Mouse (Mus musculus) stomach, postnatal 0 days (tissue): ENCODE measurements around the gene Nck1. TPM values are rescaled to one million over a fixed set of nuclear protein-coding genes. Genes with fewer than 3 reads are reported as not detected.

Experiments used
- ATAC-seq: fragments of 200-750 bp; cut with Nextera tagmentation; 2 replicates; pipeline ENCODE4 v1.8.0; 2017; ENCODE audit not compliant: low FRiP score, low TSS enrichment
- DNase-seq: peaks from one replicate; pipeline ENCODE4 v3.0.0-alpha.2; 2016; ENCODE audit warnings: low spot score
- H3K27ac ChIP-seq: fragments of 300-500 bp; sonication (generic); replicated peaks from 2 replicates; pipeline ENCODE4 v1.5.1; 2014; ENCODE audit warnings: mild to moderate bottlenecking, control low read depth
- H3K27me3 ChIP-seq: fragments of 300-500 bp; sonication (generic); 2 replicates; pipeline ENCODE4 v1.6.1; 2014; ENCODE audit warnings: low read length; ENCODE audit not compliant: control insufficient read depth, insufficient read depth
- H3K36me3 ChIP-seq: fragments of 300-500 bp; sonication (generic); 2 replicates; pipeline ENCODE4 v1.6.1; 2014; ENCODE audit warnings: low read length, mixed read lengths; ENCODE audit not compliant: control insufficient read depth, insufficient read depth
- H3K4me1 ChIP-seq: fragments of 300-500 bp; sonication (generic); replicated peaks from 2 replicates; pipeline ENCODE4 v1.6.1; 2014; ENCODE audit warnings: antibody characterized with exemption; ENCODE audit not compliant: control insufficient read depth, insufficient read depth
- H3K4me2 ChIP-seq: fragments of 300-500 bp; sonication (generic); replicated peaks from 2 replicates; pipeline ENCODE4 v1.6.1; 2014; ENCODE audit warnings: low read depth, mild to moderate bottlenecking, control low read depth, moderate library complexity
- H3K4me3 ChIP-seq: fragments of 300-500 bp; sonication (generic); 2 replicates; pipeline ENCODE4 v1.5.1; 2014; ENCODE audit warnings: low read depth, low read length, control low read depth
- H3K9ac ChIP-seq: fragments of 300-500 bp; sonication (generic); 2 replicates; pipeline ENCODE4 v1.6.1; 2014; ENCODE audit warnings: mild to moderate bottlenecking, low read length, control low read depth, mixed read lengths
- H3K9me3 ChIP-seq: fragments of 300-500 bp; sonication (generic); 2 replicates; pipeline ENCODE4 v1.6.1; 2016; ENCODE audit warnings: low read length; ENCODE audit not compliant: control insufficient read depth
- CTCF ChIP-seq: IDR thresholded peaks from 2 replicates; pipeline ENCODE4 v1.5.1; 2016; ENCODE audit warnings: antibody characterized with exemption, low read depth, mild to moderate bottlenecking, moderate library complexity
- EP300 ChIP-seq: optimal IDR thresholded peaks from 2 replicates; pipeline ENCODE3; 2016; ENCODE audit warnings: antibody characterized with exemption
- WGBS: fragments of 180-500 bp; shearing (Covaris S2); extraction: QIAGEN DNeasy Blood & Tissue Kit; methylation state at CpG from one replicate; pipeline ENCODE4 v1.1.7; 2014; 5-methylcytosine and 5-hydroxymethylcytosine counted together
- polyA plus RNA-seq: library from polyadenylated mRNA; unstranded; fragments of >200 nt; fragmentation: Nextera tagmentation; extraction: Ambion mirVana; gene quantifications from 2 replicates; pipeline ENCODE4 v1.2.1, GENCODE M21; 2015

Gene Nck1
- polyA plus RNA-seq, 1 experiment from 2014 or later, result 44.7 TPM

GRCm38 (mm10) chr9:100531296-100531695 is 14.6 kb downstream of the Nck1 start:
- Histone ChIP-seq H3K9me3 (no peaks in the 10 kb centered on the region), H3K27ac (no peak overlapping the region), H3K9ac (no peak overlapping the region), H3K27me3 (no peaks in the 10 kb centered on the region), H3K4me3 (no peak overlapping the region), H3K4me2 (no peak overlapping the region), H3K4me1 (no peaks in the 10 kb centered on the region), H3K36me3 (no peaks in the 10 kb centered on the region)
- TF ChIP-seq EP300, result no peak
- TF ChIP-seq CTCF, result no peak
- 56% methylated on average over 1 of the region's 1 CpGs for WGBS
- ATAC-seq (no peak), DNase-seq (no peak)

GRCm38 (mm10) chr9:100525225-100525624 is 20.7 kb downstream of the Nck1 start:
- DNase-seq, result no peak
- 80% methylated on average over 2 of the region's 2 CpGs for WGBS
- Histone ChIP-seq H3K9ac (no peak overlapping the region), H3K36me3 (no peaks in the 10 kb centered on the region), H3K27me3 (no peaks in the 10 kb centered on the region), H3K9me3 (no peaks in the 10 kb centered on the region), H3K4me1 (no peaks in the 10 kb centered on the region), H3K27ac (no peak overlapping the region), H3K4me3 (no peak overlapping the region), H3K4me2 (no peak overlapping the region)
- TF ChIP-seq EP300, result no peak
- TF ChIP-seq CTCF, result no peak
- ATAC-seq, result no peak

GRCm38 (mm10) chr9:100522029-100522428 is 23.9 kb downstream of the Nck1 start:
- Histone ChIP-seq H3K27ac (no peak overlapping the region), H3K9me3 (no peaks in the 10 kb centered on the region), H3K4me2 (no peak overlapping the region), H3K36me3 (no peaks in the 10 kb centered on the region), H3K27me3 (no peaks in the 10 kb centered on the region), H3K4me1 (no peaks in the 10 kb centered on the region), H3K4me3 (no peak overlapping the region), H3K9ac (no peak overlapping the region)
- DNase-seq, result no peak
- WGBS, result 67% methylated on average over 2 of the region's 2 CpGs
- TF ChIP-seq CTCF, result no peak
- no peak for TF ChIP-seq EP300
- ATAC-seq, result no peak

DNA sequence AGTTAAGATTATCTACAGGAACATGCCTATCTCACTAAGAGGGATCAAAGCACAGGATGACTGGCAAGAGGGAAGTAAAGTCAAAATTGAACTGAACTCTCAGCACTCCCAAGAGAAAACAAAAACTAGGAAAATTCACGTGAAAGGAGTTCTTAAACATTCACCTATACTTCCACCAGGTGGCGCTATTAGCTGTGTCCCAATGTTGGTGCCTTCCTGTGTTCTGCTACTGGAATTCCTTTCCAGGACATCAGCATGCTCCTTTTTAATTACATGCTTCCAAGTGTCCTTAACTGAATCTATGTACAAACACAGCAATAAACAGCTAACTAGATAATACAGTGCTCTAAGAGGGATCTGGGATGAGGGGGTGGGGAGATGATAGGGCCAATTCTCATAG is 25.3 kb downstream of the Nck1 start:
- no peaks in the 10 kb centered on the region for H3K36me3 ChIP-seq
- ATAC-seq, result no peak
- no peak overlapping the region for H3K4me2 ChIP-seq
- DNase-seq, result peak; percentile 42
- H3K4me1 ChIP-seq, result no peaks in the 10 kb centered on the region
- TF ChIP-seq CTCF (peak; percentile 91), EP300 (no peak)
- no peak overlapping the region for H3K4me3 ChIP-seq
- WGBS, result 2% methylated on average over 2 of the region's 2 CpGs
- no peaks in the 10 kb centered on the region for H3K27me3 ChIP-seq
- H3K27ac ChIP-seq, result no peak overlapping the region
- H3K9ac ChIP-seq, result no peak overlapping the region
- no peaks in the 10 kb centered on the region for H3K9me3 ChIP-seq

DNA sequence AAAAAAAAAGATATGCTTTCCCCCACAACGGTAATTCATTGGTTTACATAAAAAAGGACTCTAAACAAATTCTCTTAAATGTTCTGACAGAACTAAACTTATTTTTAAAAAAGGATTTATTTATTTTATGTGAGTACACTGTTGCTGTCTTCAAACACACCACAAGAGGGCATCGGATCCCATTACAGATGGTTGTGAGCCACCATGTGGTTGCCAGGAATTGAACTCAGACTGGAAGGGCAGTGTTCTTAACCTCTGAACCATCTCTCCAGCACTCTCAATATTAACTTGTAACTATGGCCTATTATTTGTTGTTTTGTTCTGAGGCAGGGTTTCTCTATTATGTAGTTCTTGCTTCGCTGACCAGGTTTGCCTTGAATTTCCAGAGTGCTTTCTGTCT is 25.9 kb downstream of the Nck1 start:
- H3K9ac ChIP-seq, result no peak overlapping the region
- no peaks in the 10 kb centered on the region for H3K4me1 ChIP-seq
- H3K27me3 ChIP-seq, result no peaks in the 10 kb centered on the region
- DNase-seq (no peak), ATAC-seq (no peak)
- H3K27ac ChIP-seq, result no peak overlapping the region
- TF ChIP-seq CTCF (peak; percentile 57), EP300 (no peak)
- WGBS, result 93% methylated on average over 3 of the region's 3 CpGs
- H3K4me2 ChIP-seq, result no peak overlapping the region
- no peaks in the 10 kb centered on the region for H3K9me3 ChIP-seq
- no peaks in the 10 kb centered on the region for H3K36me3 ChIP-seq
- no peak overlapping the region for H3K4me3 ChIP-seq

- Histone ChIP-seq H3K4me1 (no peaks in the 10 kb centered on the region), H3K36me3 (no peaks in the 10 kb centered on the region), H3K9me3 (no peaks in the 10 kb centered on the region), H3K27ac (no peak overlapping the region), H3K4me2 (no peak overlapping the region), H3K27me3 (no peaks in the 10 kb centered on the region), H3K9ac (no peak overlapping the region), H3K4me3 (no peak overlapping the region)
- no peak for ATAC-seq
- TF ChIP-seq CTCF (no peak), EP300 (no peak)
- WGBS, result 85% methylated on average over 2 of the region's 2 CpGs
- DNase-seq, result no peak
These were observed 38.4 kb downstream of the Nck1 start for GRCm38 (mm10) chr9:100507581-100507980.
